Mouse (Mus musculus) urinary bladder, postnatal 36 days (tissue): ENCODE measurements around the gene Gtf3c4.

ENCODE experiments used
- DNase-seq, 2 experiments: peaks; one replicate each; pipeline ENCODE4 v3.0.0; 2022; ENCODE audit warnings: low spot score in 2 of 2, mixed read lengths in 1 of 2

The Gtf3c4 gene

GRCm38 (mm10) chr2:28840222-28840951 lies at the start of gene Gtf3c4, which contains the start of gene Ddx31:
Gene Gtf3c4, minus strand, starts transcription at chr2:28840360.
Gene Ddx31, plus strand, starts transcription at chr2:28840406.
- DNase-seq = peak; percentile 93 to 95

- no peak for DNase-seq
These were observed 44.8 kb upstream of the Gtf3c4 start for GRCm38 (mm10) chr2:28884914-28885313.

- no peak for DNase-seq
These were observed 42.8 kb upstream of the Gtf3c4 start for GRCm38 (mm10) chr2:28882826-28883485.

- no peak for DNase-seq
These were observed 41.9 kb upstream of the Gtf3c4 start for GRCm38 (mm10) chr2:28882047-28882446.

GRCm38 (mm10) chr2:28881275-28881674 lies 41.1 kb upstream of the Gtf3c4 start:
- no peak for DNase-seq

- DNase-seq = no peak
These were observed 35.4 kb upstream of the Gtf3c4 start for GRCm38 (mm10) chr2:28875554-28875953.

- no peak for DNase-seq
These were observed 27.3 kb upstream of the Gtf3c4 start for GRCm38 (mm10) chr2:28867495-28867894.

GRCm38 (mm10) chr2:28863857-28864256 lies 23.7 kb upstream of the Gtf3c4 start:
- no peak for DNase-seq

GRCm38 (mm10) chr2:28860678-28861423 lies 20.7 kb upstream of the Gtf3c4 start:
- no peak for DNase-seq

- DNase-seq = no peak
These were observed 19.1 kb upstream of the Gtf3c4 start for GRCm38 (mm10) chr2:28859303-28859702.

- no peak for DNase-seq
These were observed 15.6 kb upstream of the Gtf3c4 start for GRCm38 (mm10) chr2:28855773-28856172.

- DNase-seq = no peak
These were observed 12.4 kb upstream of the Gtf3c4 start for GRCm38 (mm10) chr2:28852594-28852993.

GRCm38 (mm10) chr2:28848879-28849278 lies 8.7 kb upstream of the Gtf3c4 start:
- DNase-seq = no peak

GRCm38 (mm10) chr2:28842042-28842441 lies 1.9 kb upstream of the Gtf3c4 start:
- DNase-seq = no peak

GRCm38 (mm10) chr2:28839501-28840221 lies 499 bp downstream of the Gtf3c4 start:
- no peak for DNase-seq

- DNase-seq = no peak
These were observed 3.8 kb downstream of the Gtf3c4 start for GRCm38 (mm10) chr2:28836181-28836940.

GRCm38 (mm10) chr2:28829265-28829664 lies 10.9 kb downstream of the Gtf3c4 start:
- DNase-seq = peak in 1 of 2 experiments; percentile 15

GRCm38 (mm10) chr2:28818866-28819265 lies 21.3 kb downstream of the Gtf3c4 start:
- no peak for DNase-seq

GRCm38 (mm10) chr2:28810260-28811013 lies 29.7 kb downstream of the Gtf3c4 start:
- no peak for DNase-seq

- DNase-seq = no peak
These were observed 31.3 kb downstream of the Gtf3c4 start for GRCm38 (mm10) chr2:28808841-28809240.
